Mouse (Mus musculus): ENCODE data around the gene Cpd.

Gene Cpd

GRCm38 (mm10) chr11:76846878-76847222 is at the start of gene Cpd:
Cpd (minus strand) TSS chr11:76847018.
- peak; percentile 96 for DNase-seq

GRCm38 (mm10) chr11:76896360-76896759 is 49.5 kb upstream of the Cpd start:
- DNase-seq, result no peak

GRCm38 (mm10) chr11:76894240-76894639 is 47.4 kb upstream of the Cpd start:
- peak; percentile 58 for DNase-seq

- DNase-seq, result no peak
These were observed 46.8 kb upstream of the Cpd start for GRCm38 (mm10) chr11:76893570-76893969.

GRCm38 (mm10) chr11:76892972-76893371 is 46.2 kb upstream of the Cpd start:
- DNase-seq, result no peak

GRCm38 (mm10) chr11:76891738-76892349 is 45.0 kb upstream of the Cpd start:
- no peak for DNase-seq

- DNase-seq, result no peak
These were observed 44.4 kb upstream of the Cpd start for GRCm38 (mm10) chr11:76891171-76891570.

- no peak for DNase-seq
These were observed 42.7 kb upstream of the Cpd start for GRCm38 (mm10) chr11:76889339-76890164.

- DNase-seq, result no peak
These were observed 37.6 kb upstream of the Cpd start for GRCm38 (mm10) chr11:76884451-76884850.

GRCm38 (mm10) chr11:76879816-76880215 is 33.0 kb upstream of the Cpd start:
- DNase-seq, result no peak

- no peak for DNase-seq
These were observed 27.9 kb upstream of the Cpd start for GRCm38 (mm10) chr11:76874766-76875165.

GRCm38 (mm10) chr11:76873865-76874264 is 27.0 kb upstream of the Cpd start:
- DNase-seq, result no peak

- DNase-seq, result no peak
These were observed 25.9 kb upstream of the Cpd start for GRCm38 (mm10) chr11:76872556-76873234.

- DNase-seq, result peak; percentile 69
These were observed 14.4 kb upstream of the Cpd start for GRCm38 (mm10) chr11:76861185-76861584.

- DNase-seq, result no peak
These were observed 12.4 kb upstream of the Cpd start for GRCm38 (mm10) chr11:76859261-76859660.

- no peak for DNase-seq
These were observed 12.0 kb upstream of the Cpd start for GRCm38 (mm10) chr11:76858781-76859180.

GRCm38 (mm10) chr11:76857111-76857510 is 10.3 kb upstream of the Cpd start:
- no peak for DNase-seq

GRCm38 (mm10) chr11:76856601-76857000 is 9.8 kb upstream of the Cpd start:
- no peak for DNase-seq

- DNase-seq, result no peak
These were observed 7.9 kb upstream of the Cpd start for GRCm38 (mm10) chr11:76854475-76855341.

- no peak for DNase-seq
These were observed 4.7 kb upstream of the Cpd start for GRCm38 (mm10) chr11:76851512-76851911.

GRCm38 (mm10) chr11:76849596-76849995 is 2.8 kb upstream of the Cpd start:
- no peak for DNase-seq

GRCm38 (mm10) chr11:76848081-76848480 is 1.3 kb upstream of the Cpd start:
- peak; percentile 2 for DNase-seq

GRCm38 (mm10) chr11:76847354-76847753 is 536 bp upstream of the Cpd start:
- DNase-seq, result peak; percentile 5

All from cerebellum, adult 9-11 months (tissue).